Mouse (Mus musculus): Measurements from ENCODE around the gene Def6.
A peak's percentile ranks its signal among the peaks of the same experiment; 100 is the strongest.
"Not testable (repeated sequence)": the region's sequence is repeated elsewhere in the genome, so short reads cannot be mapped to it uniquely, and the experiment has no call there.

The Def6 gene

DNA sequence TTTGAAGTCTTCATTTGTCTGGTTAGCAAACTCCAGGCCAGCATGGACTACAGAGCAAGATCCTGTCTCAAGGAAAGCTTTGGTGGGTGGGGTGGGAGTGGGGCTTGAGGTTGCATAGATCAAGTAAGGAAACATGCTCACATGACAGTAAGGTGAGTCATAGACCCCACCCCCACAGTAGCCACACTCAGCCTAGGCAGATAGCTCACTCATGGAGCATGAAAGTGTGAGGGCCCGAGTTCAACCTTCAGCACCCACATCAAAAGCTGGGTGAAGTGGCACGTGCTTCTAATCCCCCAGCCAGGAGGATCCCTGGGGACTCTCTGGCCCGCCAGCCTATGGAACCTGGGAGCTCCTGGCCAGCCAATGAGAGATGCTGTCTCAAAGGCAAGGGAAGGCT, 14.0 kb upstream of the Def6 start:
- DNase-seq (ENCODE audit: low read depth, low spot score): no peak
- H3K27me3 ChIP-seq (ENCODE audit: control insufficient read depth, insufficient read depth, low read length, poor library complexity, severe bottlenecking): no peaks in the 10 kb centered on the region
- H3K36me3 ChIP-seq (ENCODE audit: control insufficient read depth, insufficient read depth, low read length, poor library complexity, severe bottlenecking): no peaks in the 10 kb centered on the region

DNA sequence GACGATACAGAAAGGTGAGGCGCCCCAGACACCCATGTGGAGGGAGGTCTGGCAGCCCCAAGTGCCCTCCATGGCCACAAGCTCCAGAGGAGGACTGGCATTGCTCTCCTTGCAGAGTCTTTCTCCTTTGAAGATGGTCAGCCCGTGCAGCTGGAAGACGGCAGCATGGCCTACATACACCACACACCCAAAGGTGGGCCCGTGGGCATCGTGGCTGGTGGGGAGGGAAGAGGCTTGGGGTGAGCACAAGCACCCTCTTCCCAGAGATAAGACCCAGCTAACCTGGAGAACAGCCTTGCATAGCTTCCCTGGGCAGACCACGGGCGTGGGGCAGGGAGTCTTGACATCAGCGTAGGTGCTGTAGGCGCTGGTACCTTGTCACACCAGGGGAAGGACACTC, 12.5 kb upstream of the Def6 start:
- no peaks in the 10 kb centered on the region for H3K27me3 ChIP-seq (ENCODE audit: control insufficient read depth, insufficient read depth, low read length, poor library complexity, severe bottlenecking)
- H3K36me3 ChIP-seq (ENCODE audit: control insufficient read depth, insufficient read depth, low read length, poor library complexity, severe bottlenecking): peaks cover under 1% of the 10 kb centered on the region; the same call in 1 of the 2 replicates
- no peak for DNase-seq (ENCODE audit: low read depth, low spot score)

DNA sequence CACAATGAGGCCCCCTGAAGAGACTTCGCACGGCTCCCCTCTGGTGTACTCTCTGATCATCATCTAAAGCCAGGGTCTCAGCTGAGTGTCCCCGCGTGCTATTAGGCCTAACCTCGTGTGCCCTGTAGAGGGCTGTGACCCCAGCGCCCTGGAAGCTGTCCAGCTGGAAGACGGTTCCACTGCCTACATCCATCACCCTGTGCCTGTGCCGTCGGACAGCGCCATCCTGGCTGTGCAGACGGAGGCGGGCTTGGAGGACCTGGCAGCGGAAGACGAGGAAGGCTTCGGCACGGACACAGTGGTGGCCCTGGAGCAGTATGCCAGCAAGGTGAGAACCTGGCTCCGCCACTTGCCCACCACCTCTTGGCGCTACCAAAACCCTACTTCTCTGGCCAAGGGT, 9.9 kb upstream of the Def6 start:
- Histone ChIP-seq H3K36me3 (ENCODE audit: control insufficient read depth, insufficient read depth, low read length, poor library complexity, severe bottlenecking) (peaks cover 2% of the 10 kb centered on the region; the same call in 1 of the 2 replicates), H3K27me3 (ENCODE audit: control insufficient read depth, insufficient read depth, low read length, poor library complexity, severe bottlenecking) (no peaks in the 10 kb centered on the region)
- no peak for DNase-seq (ENCODE audit: low read depth, low spot score)

DNA sequence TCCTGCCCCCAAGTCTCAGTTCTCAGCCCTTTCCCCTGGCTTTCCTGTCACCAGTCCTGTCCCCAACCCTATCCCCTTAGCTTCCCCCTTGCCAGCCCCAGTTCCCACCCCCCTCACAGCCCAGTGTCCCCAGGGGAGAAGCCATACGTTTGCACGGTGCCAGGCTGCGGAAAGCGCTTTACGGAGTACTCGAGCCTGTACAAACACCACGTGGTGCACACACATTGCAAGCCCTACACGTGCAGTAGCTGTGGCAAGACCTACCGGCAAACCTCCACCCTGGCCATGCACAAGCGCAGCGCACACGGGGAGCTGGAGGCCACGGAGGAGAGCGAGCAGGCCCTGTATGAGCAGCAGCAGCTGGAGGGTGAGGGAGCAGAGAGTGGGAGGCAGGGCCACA, 5.6 kb upstream of the Def6 start:
- DNase-seq (ENCODE audit: low read depth, low spot score): no peak
- Histone ChIP-seq H3K27me3 (ENCODE audit: control insufficient read depth, insufficient read depth, low read length, poor library complexity, severe bottlenecking) (no peaks in the 10 kb centered on the region), H3K36me3 (ENCODE audit: control insufficient read depth, insufficient read depth, low read length, poor library complexity, severe bottlenecking) (peaks cover 2% of the 10 kb centered on the region; the same call in 1 of the 2 replicates)

DNA sequence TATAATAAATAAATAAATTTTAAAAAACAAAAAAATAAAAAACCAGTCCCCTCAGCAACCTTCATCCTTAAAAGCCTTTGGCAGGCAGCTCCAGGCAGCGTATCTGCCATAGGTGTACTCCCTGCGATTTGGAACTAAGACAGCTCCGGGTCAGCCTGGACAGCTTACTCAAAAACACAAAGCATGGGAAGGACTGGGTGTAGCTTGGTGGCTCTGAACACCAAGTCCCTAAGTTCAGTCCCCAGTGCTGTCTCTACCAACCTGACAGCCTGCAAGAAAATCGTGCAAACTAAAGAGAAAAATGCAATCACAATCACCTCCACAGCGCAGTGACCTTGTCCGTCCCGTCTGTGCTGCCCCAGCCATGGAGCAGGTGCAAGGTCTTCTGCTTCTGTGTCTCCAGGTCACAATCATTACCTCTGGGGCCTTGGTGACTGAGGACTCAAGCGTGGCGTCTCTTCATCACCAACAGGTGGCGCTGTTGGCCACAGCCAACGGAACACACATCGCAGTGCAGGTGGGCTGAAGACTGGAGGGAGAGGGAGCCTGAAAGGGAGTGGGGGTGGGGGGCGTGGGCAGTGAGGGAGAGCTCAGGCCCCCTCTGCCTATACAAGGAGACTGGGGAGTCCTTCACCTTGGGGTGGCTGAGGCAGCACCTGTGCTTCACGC, 3.4 kb upstream of the Def6 start:
- no peaks in the 10 kb centered on the region for H3K27me3 ChIP-seq (ENCODE audit: control insufficient read depth, insufficient read depth, low read length, poor library complexity, severe bottlenecking)
- H3K36me3 ChIP-seq (ENCODE audit: control insufficient read depth, insufficient read depth, low read length, poor library complexity, severe bottlenecking): peaks cover 2% of the 10 kb centered on the region; the same call in 1 of the 2 replicates
- DNase-seq (ENCODE audit: low read depth, low spot score): peak; percentile 90

DNA sequence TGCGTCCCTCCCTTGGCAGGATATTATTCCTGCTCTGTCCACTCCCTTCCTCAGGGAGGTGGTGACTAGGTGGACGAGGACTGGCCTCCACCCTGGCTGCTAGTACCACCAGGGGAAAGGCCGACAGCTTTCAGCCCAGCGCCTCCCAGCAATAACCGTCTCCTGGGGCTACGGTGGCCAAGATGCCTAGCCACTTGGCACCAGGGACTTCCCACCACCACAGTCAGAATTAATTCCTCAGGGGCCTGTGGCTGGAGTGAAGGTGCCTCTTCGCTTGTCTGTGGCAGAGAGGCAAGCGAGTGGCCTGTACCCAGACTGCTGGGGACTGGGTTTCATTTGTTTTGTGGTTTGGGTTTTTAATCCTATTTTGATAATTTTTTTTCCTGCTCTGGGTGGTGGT, 2.1 kb upstream of the Def6 start:
- Histone ChIP-seq H3K36me3 (ENCODE audit: control insufficient read depth, insufficient read depth, low read length, poor library complexity, severe bottlenecking) (no peaks in the 10 kb centered on the region), H3K27me3 (ENCODE audit: control insufficient read depth, insufficient read depth, low read length, poor library complexity, severe bottlenecking) (no peaks in the 10 kb centered on the region)
- DNase-seq (ENCODE audit: low read depth, low spot score): peak; percentile 51

DNA sequence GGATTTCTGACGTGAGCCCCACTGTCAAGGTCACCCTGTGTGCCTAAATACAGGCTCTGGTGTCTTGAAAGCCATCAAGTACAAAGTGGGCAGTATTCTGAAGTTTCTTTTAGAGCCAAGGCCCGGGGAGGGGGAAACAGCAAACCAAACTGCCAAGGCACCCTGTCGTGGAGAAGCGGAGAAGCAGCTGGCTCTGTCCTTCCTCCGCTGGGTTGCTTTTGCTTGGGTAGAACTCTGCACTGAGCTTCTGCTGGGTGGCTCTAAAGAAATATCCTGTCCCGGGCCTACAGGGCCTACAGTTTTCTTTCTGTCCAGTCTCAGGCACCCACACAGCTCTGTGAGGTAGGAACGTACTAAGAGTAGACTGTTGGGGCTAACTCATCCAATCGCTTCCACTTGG, 486 bp upstream of the Def6 start:
- no peaks in the 10 kb centered on the region for H3K36me3 ChIP-seq (ENCODE audit: control insufficient read depth, insufficient read depth, low read length, poor library complexity, severe bottlenecking)
- DNase-seq (ENCODE audit: low read depth, low spot score): no peak
- no peaks in the 10 kb centered on the region for H3K27me3 ChIP-seq (ENCODE audit: control insufficient read depth, insufficient read depth, low read length, poor library complexity, severe bottlenecking)

DNA sequence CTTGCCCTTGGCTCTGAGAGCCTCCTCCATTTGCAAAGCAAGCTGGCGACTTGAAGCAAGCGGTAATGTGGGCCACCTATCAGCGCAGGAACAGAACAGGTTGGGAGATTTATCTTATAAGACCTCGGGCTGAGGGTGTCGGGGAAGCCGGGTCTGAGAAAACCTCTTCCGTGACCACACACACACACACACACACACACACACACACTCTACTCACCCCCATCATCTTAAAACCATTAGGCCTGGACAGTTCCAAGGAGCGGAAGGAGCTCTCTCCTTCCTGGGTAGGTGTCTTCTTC, 685 bp downstream of the Def6 start:
- H3K27me3 ChIP-seq (ENCODE audit: control insufficient read depth, insufficient read depth, low read length, poor library complexity, severe bottlenecking): no peaks in the 10 kb centered on the region
- no peak for DNase-seq (ENCODE audit: low read depth, low spot score)
- H3K36me3 ChIP-seq (ENCODE audit: control insufficient read depth, insufficient read depth, low read length, poor library complexity, severe bottlenecking): no peaks in the 10 kb centered on the region

DNA sequence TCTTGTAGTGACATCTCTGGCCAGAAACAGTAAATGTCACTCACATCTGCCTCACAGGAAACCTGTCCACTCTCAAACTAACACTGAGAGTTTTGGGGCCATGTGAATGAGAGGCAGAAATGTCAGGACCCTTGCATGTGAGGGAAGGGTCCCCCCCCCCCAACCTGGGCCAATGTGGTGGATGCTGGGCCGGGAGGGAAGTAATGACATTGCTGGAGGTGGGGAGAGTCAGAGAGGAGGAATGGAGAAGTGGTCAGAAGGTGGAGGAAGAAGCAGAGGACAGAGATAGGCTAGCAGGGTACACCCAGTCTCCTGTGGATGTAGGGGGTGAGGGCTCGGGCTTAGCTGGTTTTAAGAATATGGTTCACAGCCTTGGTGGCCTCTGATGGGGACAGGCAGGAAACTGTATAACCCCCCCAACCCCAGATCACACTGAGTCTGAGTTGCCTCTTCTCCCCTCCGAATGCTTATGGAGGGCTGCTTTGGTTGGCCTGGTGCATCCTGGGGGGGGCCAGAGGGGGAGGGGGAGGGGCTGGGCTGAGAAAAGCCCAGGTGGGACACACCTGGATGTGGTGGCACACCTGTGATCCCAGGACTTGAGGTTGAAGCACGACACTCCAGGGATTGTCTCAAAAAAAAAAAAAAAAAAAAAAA, 2.0 kb downstream of the Def6 start:
- Histone ChIP-seq H3K36me3 (ENCODE audit: control insufficient read depth, insufficient read depth, low read length, poor library complexity, severe bottlenecking) (peaks cover 2% of the 10 kb centered on the region), H3K27me3 (ENCODE audit: control insufficient read depth, insufficient read depth, low read length, poor library complexity, severe bottlenecking) (no peaks in the 10 kb centered on the region)
- DNase-seq (ENCODE audit: low read depth, low spot score): peak; percentile 54

DNA sequence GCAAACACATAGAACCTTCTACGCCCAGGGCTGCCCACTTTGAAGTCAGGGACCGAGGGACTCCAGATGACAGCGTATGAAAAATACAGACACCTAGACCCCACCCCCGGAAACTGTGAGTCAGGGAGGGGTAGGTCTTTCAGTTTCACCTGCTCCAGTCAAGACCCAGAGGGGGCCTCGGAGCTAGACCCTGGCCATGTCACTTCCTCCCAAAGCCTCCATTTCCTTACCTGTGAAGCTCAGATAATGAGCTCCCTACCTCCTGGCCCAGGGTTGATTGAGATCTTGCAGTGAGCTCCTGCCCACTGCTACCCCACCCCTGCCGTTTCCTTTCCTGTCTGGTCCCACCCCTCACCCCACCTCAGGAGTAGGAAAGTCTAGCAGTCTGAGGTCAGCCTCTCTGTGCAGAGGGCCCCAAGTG, 4.4 kb downstream of the Def6 start:
- peak; percentile 80 for DNase-seq (ENCODE audit: low read depth, low spot score)
- Histone ChIP-seq H3K27me3 (ENCODE audit: control insufficient read depth, insufficient read depth, low read length, poor library complexity, severe bottlenecking) (no peaks in the 10 kb centered on the region), H3K36me3 (ENCODE audit: control insufficient read depth, insufficient read depth, low read length, poor library complexity, severe bottlenecking) (peaks cover 2% of the 10 kb centered on the region)

DNA sequence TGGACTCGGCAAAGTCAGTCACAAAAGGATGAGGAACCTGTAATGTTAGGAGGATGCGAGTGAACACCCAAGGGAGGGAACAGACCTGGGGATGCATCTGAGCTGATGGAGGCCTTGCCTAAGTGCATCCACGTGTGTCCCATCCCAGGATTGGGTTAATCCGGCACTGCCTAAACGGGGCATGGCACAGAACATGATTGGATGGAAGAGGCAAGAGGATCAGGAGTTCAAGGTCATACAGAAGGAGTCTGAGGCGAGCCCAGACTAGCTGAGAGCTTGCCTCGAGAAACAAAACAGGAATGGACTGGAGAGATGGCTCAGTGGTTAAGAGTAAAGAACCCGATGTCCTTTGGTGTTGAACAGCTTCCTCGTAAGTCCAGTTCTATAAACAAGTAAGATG, 4.8 kb downstream of the Def6 start:
- no peaks in the 10 kb centered on the region for H3K27me3 ChIP-seq (ENCODE audit: control insufficient read depth, insufficient read depth, low read length, poor library complexity, severe bottlenecking)
- no peak for DNase-seq (ENCODE audit: low read depth, low spot score)
- H3K36me3 ChIP-seq (ENCODE audit: control insufficient read depth, insufficient read depth, low read length, poor library complexity, severe bottlenecking): peaks cover 2% of the 10 kb centered on the region

DNA sequence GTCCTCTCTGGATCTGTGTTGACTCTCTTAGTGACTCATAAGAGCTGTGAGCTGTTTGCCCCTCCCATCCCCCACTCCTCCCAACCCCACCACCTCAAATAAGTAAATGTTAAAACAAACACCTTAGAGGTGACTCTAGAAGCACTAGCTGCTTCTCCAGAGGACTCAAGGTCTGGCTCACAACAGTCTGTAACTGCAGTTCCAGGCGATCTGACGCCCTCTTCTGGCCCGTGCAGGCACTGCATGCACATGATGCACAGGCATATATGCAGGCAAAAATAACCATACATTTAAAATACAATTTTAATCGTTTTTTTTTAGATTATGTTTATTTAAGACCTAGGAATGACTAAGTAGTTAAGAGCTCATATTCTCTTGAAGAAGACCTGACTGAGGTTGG, 5.7 kb downstream of the Def6 start:
- DNase-seq (ENCODE audit: low read depth, low spot score): peak; percentile 60
- Histone ChIP-seq H3K27me3 (ENCODE audit: control insufficient read depth, insufficient read depth, low read length, poor library complexity, severe bottlenecking) (no peaks in the 10 kb centered on the region), H3K36me3 (ENCODE audit: control insufficient read depth, insufficient read depth, low read length, poor library complexity, severe bottlenecking) (peaks cover 2% of the 10 kb centered on the region)

DNA sequence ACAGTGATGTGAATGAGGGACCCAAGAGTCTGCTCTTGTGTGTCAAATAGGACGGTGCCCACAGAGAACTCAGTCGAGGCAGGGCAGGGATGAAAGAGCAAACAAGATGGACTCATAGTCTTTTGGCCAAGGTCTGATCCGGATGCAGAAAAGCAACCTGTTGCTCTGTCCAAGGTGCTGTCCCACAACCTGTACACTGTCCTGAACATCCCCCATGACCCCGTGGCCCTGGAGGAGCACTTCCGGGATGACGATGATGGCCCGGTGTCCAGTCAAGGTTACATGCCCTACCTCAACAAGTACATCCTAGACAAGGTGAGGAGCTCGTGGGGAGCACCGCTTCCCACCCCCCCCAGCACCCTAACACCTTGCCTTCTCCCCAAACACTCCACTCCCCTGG, 9.2 kb downstream of the Def6 start:
- Histone ChIP-seq H3K27me3 (ENCODE audit: control insufficient read depth, insufficient read depth, low read length, poor library complexity, severe bottlenecking) (no peaks in the 10 kb centered on the region), H3K36me3 (ENCODE audit: control insufficient read depth, insufficient read depth, low read length, poor library complexity, severe bottlenecking) (peaks cover 8% of the 10 kb centered on the region)
- DNase-seq (ENCODE audit: low read depth, low spot score): no peak

DNA sequence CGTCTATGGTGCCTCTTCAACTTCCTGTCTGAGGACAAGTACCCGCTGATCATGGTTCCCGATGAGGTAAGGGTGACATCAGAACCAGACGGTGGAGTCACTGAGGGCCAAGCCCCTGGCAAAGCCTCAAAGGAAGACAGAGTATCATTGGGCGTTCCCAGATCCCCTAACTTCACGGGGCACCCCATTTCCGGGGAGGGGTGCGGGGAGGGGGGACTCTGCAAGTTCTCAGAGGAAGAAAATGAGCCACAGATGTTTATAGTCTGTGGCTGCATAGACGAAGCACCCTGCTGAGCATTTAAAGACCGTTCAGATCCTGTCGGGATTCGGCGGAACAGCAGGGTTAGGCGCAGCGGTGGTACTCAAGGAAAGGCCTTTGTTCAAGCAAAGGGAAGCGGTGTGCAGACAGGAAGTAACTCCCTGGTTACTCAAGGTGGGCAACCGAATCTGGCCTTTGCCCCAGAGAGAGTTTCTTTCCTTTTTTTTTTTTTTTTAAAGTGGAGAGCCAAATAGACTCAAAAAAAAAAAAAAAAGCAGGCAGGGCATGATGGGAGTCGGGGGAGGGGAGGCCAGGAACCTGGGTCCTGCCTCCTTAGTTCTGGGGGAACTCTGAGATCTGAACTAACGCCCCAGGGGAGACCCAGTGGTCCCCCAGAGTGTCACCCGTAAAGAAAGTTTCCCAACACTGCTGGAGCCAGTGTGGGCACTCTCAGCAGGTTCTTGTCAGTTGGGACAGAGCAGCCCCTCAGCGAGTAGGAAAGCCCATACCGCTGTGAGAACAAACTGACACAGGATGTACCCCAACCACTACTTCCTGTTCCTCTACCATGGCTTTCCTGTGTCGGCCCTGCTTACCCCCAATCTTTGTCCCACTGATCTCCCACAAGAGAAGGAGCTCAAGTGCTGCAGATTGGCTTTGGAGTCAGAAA, 10.4 kb downstream of the Def6 start:
- DNase-seq (ENCODE audit: low read depth, low spot score): peak; percentile 69
- no peaks in the 10 kb centered on the region for H3K27me3 ChIP-seq (ENCODE audit: control insufficient read depth, insufficient read depth, low read length, poor library complexity, severe bottlenecking)

DNA sequence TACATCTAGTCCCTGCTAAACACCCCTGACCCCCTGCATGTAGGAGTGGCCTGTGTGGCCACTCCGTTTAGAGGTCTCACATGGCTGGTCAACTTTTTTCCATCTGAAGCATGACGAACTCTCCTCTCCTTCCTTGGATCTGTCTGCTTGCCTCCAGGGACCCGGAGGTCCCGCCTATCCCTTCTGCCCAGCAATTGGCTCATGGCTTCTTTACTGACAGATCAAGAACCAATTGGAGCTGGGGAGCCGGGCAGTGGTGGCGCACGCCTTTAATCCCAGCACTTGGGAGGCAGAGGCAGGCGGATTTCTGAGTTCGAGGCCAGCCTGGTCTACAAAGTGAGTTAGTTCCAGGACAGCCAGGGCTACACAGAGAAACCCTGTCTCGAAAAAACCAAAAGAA, 14.9 kb downstream of the Def6 start:
- DNase-seq (ENCODE audit: low read depth, low spot score); H3K36me3 ChIP-seq (ENCODE audit: control insufficient read depth, insufficient read depth, low read length, poor library complexity, severe bottlenecking); H3K27me3 ChIP-seq (ENCODE audit: control insufficient read depth, insufficient read depth, low read length, poor library complexity, severe bottlenecking): not testable (repeated sequence)

More for the DNA sequence above, 10.4 kb downstream of the Def6 start:
- peaks cover 8% of the 10 kb centered on the region for H3K36me3 ChIP-seq (ENCODE audit: control insufficient read depth, insufficient read depth, low read length, poor library complexity, severe bottlenecking)
